Mouse (Mus musculus): ENCODE results near the gene Pdgfb. TPM values are rescaled to one million over a fixed set of nuclear protein-coding genes. Genes with fewer than 3 reads are reported as not detected.
A peak's percentile ranks its signal among the peaks of the same experiment; 100 is the strongest.

Pdgfb gene
- total RNA-seq, 2 experiments from 2014 or later, result 49.2 to 56.2 TPM

DNA sequence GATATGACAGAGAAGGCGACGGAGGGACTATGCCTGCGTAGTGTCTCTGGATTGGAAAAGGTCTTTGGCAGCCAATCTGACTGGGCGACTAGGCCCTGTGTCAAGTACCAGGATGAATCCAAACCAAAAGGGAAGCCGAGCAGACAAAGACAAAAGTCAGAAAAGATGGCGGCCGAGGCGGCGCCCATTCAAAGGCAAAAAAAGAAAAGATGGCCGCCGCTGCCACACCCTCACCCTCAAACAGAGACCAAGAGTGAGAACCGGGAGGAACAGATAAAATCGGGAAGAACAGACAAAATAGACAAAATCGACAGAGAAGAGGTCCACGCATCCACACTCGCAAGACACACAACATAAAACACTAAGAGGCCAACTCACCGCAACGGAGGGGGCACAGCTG lies 44.3 kb downstream of the Pdgfb start:
- no peak for DNase-seq
- intact Hi-C loops (cut with DNase I), result no loop called here

DNA sequence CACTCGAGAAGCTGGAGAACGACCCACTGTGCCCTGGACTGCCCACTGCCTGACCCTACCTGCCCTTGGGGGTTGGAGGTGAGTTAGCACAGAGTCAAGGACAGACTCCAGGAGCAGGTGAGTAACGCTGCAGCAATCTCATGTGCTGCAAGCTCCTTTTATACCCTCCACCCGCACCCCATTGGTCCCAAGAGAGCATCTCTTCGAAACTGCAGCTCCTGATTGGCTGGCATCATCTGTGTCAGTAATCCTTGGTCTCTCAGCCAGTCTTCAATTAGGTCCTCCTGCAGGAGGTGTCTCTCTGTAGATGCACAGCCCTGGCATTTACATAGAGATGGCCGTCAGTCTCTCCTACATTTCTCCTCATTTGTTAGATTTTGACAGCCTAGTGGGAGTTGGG lies 47.4 kb downstream of the Pdgfb start:
- intact Hi-C loops (cut with DNase I), result no loop called here

DNA sequence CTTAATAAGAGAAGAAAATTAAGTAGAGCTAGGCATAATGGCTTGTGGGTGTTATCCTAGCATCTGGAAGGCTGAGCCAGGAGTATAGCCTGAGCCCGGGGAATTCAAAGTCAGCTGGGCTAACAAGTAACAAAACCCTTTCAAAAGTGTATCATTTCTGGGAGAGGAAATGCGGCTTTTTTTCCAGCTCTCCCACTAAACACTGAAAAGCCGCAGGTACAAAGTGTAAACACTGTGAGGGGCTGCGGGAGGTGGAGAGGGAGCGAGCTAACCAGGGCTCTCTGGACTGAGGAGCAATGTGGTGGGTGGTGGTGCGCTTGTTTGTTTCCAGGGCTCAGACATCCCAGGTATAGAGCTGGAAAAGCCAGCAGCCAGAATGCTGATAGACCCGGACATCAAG lies 50.4 kb downstream of the Pdgfb start:
- no peak for DNase-seq
- intact Hi-C loops (cut with DNase I), result no loop called here

More for the DNA sequence above, 47.4 kb downstream of the Pdgfb start:
- no peak for DNase-seq

DNA sequence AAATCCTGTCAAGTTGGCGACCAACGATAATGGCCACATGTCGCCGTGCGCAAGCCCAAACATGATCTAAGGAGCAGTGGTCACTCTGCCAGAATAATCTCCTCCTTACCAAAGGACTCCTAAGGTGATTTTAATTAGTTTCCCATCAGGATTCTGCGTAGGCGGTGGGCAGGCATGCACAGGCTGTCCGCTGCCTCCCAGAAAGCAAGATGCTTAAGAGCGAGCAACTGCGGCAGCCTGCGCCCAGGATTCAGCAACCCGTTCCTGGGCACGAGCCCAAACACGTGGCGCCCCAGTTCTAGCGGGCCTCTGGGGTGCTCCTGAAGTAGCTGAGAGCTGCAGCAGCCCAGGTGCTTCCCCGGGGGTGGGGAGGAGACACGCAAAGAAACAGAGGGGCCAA lies 52.1 kb downstream of the Pdgfb start:
- intact Hi-C loops (cut with DNase I), result no loop called here
- no peak for DNase-seq

DNA sequence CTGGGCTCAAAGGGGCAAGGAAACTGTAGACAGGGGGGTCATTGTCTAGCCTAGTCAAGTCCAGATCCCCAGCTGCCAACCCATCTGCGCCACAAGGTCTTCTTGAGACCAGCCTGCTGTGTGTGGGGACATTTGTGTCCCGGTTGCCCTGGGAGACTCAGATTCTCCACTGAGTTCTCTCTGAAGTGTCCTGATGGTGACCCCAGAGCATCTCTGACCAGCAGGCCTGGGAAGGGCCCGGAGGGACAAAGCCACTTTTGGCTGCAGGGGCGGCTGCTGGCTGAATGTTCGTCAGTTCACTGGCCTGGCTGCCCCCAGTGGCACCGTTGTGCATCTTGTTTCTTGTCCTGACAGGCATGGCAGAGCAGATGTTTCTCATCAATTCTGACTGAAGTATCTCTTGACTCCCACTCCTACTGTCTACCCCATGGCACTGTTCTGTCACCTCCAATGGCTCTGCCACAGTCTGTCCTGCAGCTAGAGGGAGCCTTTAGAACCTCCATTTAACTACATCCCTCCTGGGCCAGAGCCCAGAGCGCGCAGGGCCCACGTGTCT lies 53.3 kb downstream of the Pdgfb start:
- intact Hi-C loops (cut with DNase I), result no loop called here
- DNase-seq, result peak; percentile 53 to 60

DNA sequence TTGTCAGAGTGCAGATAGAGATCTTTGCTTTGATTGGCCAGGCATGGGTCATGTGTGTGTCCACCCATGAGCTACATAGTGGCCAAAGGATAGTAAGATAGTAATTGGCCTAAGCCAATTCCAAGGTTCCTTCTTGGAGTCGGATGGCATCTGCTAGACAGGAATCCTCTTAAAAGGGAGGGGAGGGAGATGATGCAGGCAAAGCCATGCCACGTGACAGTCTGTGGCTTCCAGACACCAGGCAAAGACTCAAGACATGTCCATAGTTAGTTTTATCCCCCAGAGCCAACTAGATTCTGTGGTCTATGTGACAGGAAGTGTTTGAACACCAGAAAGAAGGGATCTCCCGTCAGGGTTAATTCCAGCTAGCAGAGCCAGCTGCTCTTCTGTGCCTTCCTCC lies 56.4 kb downstream of the Pdgfb start:
- no peak for DNase-seq
- intact Hi-C loops (cut with DNase I), result loop anchor here (5.0 kb wide), 1 partner anchor 34 kb away; no protein-coding TSS in a partner anchor

DNA sequence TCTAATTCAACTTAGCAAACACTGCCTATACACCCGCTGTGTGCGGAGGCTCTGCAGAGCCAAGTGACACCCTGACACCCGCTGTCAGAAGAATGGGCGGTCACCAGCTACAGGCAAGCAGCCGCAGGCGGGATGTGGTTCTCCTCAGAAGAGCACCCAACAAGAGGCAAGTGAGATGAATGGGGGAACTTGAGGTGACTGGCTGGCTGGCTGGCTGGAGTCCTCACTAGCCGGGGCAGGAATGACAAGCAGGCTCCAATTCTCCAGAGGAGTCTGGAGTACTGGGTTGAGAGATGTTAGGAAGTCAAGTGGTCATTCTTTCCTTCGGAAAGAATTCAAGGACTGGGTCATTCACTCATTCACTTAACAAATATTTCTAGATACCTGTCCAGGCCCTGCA lies 58.2 kb downstream of the Pdgfb start:
- DNase-seq, result no peak
- intact Hi-C loops (cut with DNase I), result loop anchor here (5.0 kb wide), 1 partner anchor 36 kb away; no protein-coding TSS in a partner anchor

DNA sequence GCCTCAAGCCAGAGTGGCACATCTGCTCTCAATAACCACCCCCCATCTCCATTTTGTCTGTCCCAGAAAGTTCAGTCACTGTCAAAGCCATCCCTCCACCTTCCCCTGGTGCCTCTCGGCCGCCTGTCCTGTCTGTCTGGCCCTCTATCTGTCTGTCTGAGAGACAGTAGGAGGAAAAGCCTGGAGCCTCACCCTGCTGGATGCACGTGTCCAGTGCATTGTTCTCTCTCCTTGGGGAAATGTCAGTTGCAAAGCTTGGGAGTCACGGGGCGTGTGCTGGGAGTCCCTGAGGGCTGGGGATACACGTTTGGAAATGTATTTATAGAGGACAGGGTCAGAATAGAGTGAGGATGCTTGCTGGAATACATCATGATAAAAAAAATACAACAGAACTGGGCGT lies 61.3 kb downstream of the Pdgfb start:
- peak in 1 of 2 experiments; percentile 34 for DNase-seq
- intact Hi-C loops (cut with DNase I), result no loop called here

DNA sequence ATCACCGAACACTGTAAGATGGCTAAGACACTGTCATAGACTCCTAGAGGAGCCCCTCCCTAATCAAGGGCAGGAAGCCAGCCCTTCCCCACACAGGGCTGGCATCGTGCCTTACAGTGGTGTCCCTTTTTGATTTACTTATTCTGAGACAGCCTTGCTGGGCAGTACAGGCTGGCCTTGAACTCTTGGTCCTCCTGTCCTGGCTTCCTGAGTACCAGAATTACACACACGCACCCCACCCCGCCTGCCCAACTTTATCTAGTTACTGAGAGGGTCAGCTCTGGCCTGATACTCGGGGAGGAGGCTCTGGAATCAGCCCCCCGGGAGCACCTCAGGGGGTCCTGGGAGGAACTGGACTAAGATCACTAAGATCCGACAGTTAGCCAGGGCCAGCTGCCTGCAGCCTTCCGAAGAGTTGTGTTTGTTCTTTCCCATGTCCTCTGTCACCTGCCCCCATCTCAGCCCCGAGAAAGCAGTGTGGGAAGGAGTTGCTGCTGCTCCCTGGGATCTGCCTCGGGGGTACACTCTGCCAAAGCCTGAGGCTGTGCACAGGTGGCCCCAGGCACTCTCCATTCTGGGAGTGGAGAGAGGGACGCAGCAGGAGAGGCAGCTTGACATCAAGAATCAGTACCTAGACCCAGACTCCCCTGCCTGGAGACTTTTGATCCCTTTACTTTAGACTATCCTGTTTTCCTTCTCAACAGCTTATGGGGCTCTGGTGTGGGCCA lies 62.1 kb downstream of the Pdgfb start:
- peak; percentile 45 to 60 for DNase-seq
- intact Hi-C loops (cut with DNase I), result no loop called here

DNA sequence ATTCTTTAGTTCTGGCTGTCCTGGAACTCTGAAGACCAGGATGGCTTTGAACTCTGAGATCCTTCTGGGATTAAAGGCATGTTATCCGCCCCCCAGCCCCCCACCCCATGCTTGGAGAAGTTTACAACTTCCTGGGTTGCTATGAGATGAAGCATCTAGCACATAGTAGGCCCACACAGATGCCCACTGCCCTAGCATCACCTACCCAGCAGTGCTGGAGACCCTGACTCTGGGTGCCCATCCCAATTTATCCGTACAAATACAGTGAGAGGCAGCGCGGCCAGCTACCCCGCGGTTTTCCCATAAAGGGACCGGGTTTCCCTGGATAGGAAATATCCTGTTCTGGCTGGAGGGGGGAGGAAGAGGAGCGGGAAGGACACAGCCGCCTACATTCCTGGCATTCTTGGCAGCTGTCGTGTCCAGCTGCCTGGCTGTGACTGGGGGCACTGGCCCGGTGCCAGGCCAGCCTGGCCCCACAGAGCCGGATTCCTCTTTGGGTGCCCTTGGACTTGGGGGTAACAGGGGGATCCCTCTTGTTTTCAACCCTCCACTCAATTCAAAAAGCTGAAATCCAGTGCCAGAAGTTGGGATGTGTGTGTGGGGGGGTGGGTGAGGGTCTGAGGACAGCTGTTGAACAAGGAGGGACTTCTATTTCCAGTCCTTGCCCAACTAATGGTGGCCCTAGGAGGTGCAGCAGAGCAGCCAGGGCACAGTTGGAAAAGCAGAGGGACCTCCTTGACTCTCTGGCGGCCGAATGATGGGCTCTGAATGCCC lies 62.9 kb downstream of the Pdgfb start:
- peak; percentile 59 to 76 for DNase-seq
- intact Hi-C loops (cut with DNase I), result loop anchor here (2.0 kb wide), 1 partner anchor 53 kb away; no protein-coding TSS in a partner anchor

DNA sequence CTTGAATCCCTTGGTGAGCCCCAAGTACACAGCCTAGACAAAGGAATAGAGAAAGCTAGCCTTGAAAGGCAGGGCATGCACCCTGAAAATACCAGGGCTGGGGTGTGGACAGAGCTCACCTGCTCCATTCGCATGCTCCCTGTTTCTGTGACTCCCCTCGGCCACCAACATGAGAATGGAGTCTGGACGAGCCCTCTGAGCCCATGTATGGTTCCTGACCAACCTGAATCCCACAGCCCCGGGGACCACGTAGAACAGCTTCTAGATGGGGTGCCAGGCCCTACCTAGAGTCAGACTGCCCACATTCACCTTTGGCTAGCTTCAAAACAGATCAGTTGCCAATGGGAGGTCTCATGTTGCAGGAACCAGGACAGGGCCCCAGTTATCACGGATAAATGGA lies 63.6 kb downstream of the Pdgfb start:
- intact Hi-C loops (cut with DNase I), result loop anchor here (2.0 kb wide), 1 partner anchor 54 kb away; no protein-coding TSS in a partner anchor
- no peak for DNase-seq

DNA sequence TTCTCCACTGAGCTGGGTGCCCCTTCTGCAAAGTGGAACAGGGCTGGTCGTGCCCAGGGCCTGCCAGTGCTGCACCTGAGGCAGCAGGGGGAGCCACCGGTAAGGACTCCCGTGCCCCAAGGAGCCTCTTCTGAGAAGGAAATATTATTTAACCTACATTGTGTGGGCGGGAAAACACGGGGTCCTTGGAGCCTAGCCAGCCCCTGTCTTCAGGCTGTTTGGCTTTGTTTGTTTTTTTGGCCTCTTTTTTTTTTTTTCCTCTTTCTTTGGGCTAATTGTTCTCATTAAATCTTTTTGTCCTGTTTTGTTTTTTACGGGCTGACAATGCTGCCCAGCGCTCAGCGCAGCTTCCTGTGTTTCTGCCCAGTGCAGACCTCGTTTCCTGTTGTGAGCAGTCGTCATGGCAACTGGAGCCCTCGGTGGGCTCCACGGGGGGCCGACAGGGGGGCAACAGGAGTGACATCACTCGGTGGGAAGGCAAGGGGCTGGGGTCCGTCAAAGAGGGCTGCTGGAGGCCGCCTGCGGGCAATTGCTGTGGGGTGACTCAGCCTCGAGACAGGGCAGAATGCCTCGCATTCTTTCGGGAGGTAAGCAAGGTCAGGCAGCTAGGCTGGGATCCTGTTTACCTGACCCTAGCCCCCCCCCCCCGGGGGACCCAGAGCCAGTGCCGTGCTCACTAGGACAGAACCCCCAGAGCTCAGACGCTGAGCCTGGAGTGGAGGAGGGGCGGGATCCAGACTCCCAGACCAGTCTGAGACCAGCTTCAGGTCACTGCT lies 64.3 kb downstream of the Pdgfb start:
- intact Hi-C loops (cut with DNase I), result loop anchor here (2.0 kb wide), 1 partner anchor 54 kb away; no protein-coding TSS in a partner anchor
- peak; percentile 71 to 72 for DNase-seq

DNA sequence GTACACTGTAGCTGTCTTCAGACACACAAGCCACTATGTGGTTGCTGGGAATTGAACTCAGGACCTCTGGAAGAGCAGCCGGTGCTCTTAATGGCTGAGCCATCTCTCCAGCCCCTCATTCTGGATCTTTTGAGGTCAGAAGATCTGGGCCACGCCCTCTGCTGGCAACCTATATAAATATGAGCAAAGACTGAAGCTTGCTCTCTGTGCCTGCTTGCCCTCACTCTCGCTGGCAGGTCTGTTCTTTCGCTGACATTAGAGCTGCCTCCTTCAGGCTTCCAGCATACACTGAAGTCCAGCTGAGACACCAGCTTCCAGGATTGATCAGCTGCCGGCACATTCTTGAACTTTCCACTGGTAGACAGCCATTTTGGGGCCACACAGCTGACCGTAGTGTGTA lies 67.1 kb downstream of the Pdgfb start:
- intact Hi-C loops (cut with DNase I), result loop anchor here (2.0 to 10.0 kb wide), 3 partner anchors 119 to 317 kb away; partner anchors contain the start of gene Rps19bp1

DNA sequence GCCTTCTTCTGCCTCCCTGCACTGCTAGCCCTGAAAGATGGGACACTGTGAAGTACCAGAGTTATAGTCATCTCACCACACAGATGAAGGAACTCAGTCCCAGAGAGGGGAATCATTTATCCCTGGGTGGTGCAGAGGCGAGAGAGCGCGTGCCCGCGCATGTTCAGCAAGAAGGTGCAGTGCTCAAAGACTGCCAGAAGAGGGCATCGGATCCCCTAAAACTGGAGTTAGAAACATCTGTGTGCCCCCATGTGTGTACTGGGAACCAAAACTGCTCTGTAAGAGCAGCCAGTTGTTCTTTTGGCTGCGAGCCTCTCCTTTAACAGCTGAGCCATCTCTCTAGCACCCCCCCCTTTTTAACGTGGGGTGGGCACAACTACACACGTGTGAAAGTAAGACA lies 68.0 kb downstream of the Pdgfb start:
- peak in 1 of 2 experiments; percentile 56 for DNase-seq
- intact Hi-C loops (cut with DNase I), result loop anchor here (1.0 to 10.0 kb wide), 4 partner anchors 120 to 318 kb away; partner anchors contain the start of gene Rps19bp1

More for the DNA sequence above, 67.1 kb downstream of the Pdgfb start:
- DNase-seq, result no peak

DNA sequence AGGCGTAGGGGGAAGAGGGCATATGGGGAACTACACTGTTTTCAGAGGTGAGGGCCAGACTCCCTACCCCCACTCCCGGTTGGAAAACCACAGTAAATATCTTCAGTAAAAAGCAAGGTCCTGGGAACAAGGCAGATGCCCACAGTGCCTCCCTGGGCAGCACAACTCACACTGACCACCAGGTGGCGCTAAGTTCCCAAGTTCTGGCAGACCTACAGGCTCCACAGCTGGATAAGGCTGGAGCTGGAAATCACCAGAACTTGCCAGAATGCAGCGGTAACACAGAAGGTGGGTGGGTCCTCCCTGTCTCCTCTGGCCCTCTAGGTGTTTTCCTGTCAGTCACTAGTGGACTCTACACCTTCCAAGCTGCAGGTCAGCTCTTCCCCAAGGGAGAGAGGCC lies 68.8 kb downstream of the Pdgfb start:
- peak; percentile 91 to 96 for DNase-seq
- intact Hi-C loops (cut with DNase I), result loop anchor here (1.0 to 10.0 kb wide), 4 partner anchors 121 to 319 kb away; partner anchors contain the start of gene Rps19bp1

Small RNA genes within 50 kb of the gene (microRNA-seq; reads per million reads assigned to microRNA genes)
- 3.3 to 7.3 reads per million in 2 experiments for gene Mir7213

Other genes starting within 250 kb of the Pdgfb start
- gene Dnal4, start 237.1 kb downstream of the Pdgfb start, total RNA-seq (2021), result 10 to 100 TPM; 20.2 to 22.9 TPM
- gene Nptxr, start 210.2 kb downstream of the Pdgfb start, total RNA-seq (2021), result 1 to 10 TPM; 3.8 to 4.1 TPM
- 1 to 10 TPM in 1 of 2 experiments, under 1 TPM in 1; 0.74 to 1.8 TPM for gene Npcd, start 180.7 kb downstream of the Pdgfb start, total RNA-seq (2021)
- gene Cbx6, start 180.3 kb downstream of the Pdgfb start, total RNA-seq (2021), result 10 to 100 TPM; 40.7 to 48.7 TPM
- 10 to 100 TPM; 11.2 to 11.7 TPM for gene Apobec3, start 123.3 kb downstream of the Pdgfb start, total RNA-seq (2021)
- 1 to 10 TPM; 3.0 to 3.8 TPM for gene Cbx7, start 43.9 kb downstream of the Pdgfb start, total RNA-seq (2021)
- 10 to 100 TPM; 84.9 to 86.7 TPM for gene Syngr1, start 76.4 kb upstream of the Pdgfb start, total RNA-seq (2021)
- gene Rpl3, start 76.9 kb upstream of the Pdgfb start, total RNA-seq (2021), result 100 to 1,000 TPM; 486 to 496 TPM
- 10 to 100 TPM; 33.3 to 34.3 TPM for gene Tab1, start 118.2 kb upstream of the Pdgfb start, total RNA-seq (2021)
- 1 to 10 TPM; 1.6 to 2.3 TPM for gene Mgat3, start 158.7 kb upstream of the Pdgfb start, total RNA-seq (2021)
- 10 to 100 TPM; 33.2 to 37.6 TPM for gene Mief1, start 219.0 kb upstream of the Pdgfb start, total RNA-seq (2021)
- 10 to 100 TPM; 22.0 to 31.2 TPM for gene AC140267.1, start 220.9 kb upstream of the Pdgfb start, total RNA-seq (2021)
- gene Atf4, start 240.2 kb upstream of the Pdgfb start, total RNA-seq (2021), result 100 to 1,000 TPM in 1 of 2 experiments, 10 to 100 TPM in 1; 96.4 to 105 TPM
- 10 to 100 TPM; 20.0 to 24.6 TPM for gene Rps19bp1, start 249.3 kb upstream of the Pdgfb start, total RNA-seq (2021)